Mouse (Mus musculus): ENCODE results near the gene Mllt10. TPM values are rescaled to one million over a fixed set of nuclear protein-coding genes. Genes with fewer than 3 reads are reported as not detected.

The Mllt10 gene
- polyA plus RNA-seq, 2 experiments from 2014 or later, result 34.9 to 41.4 TPM

GRCm38 (mm10) chr2:18093858-18094257 lies 38.8 kb downstream of the Mllt10 start:
- ATAC-seq, result no peak

- ATAC-seq, result peak; percentile 49
Measured at GRCm38 (mm10) chr2:18094319-18094718, 39.3 kb downstream of the Mllt10 start.

GRCm38 (mm10) chr2:18095804-18096203 lies 40.8 kb downstream of the Mllt10 start:
- peak; percentile 60 for ATAC-seq

- peak; percentile 58 for ATAC-seq
Measured at GRCm38 (mm10) chr2:18100914-18101313, 45.9 kb downstream of the Mllt10 start.

GRCm38 (mm10) chr2:18107561-18107960 lies 52.5 kb downstream of the Mllt10 start:
- no peak for ATAC-seq

- no peak for ATAC-seq
Measured at GRCm38 (mm10) chr2:18108214-18108613, 53.2 kb downstream of the Mllt10 start.

- no peak for ATAC-seq
Measured at GRCm38 (mm10) chr2:18111411-18111810, 56.4 kb downstream of the Mllt10 start.

- no peak for ATAC-seq
Measured at GRCm38 (mm10) chr2:18116432-18116831, 61.4 kb downstream of the Mllt10 start.

GRCm38 (mm10) chr2:18138131-18138530 lies 83.1 kb downstream of the Mllt10 start:
- ATAC-seq, result no peak

GRCm38 (mm10) chr2:18139646-18140045 lies 84.6 kb downstream of the Mllt10 start:
- no peak for ATAC-seq

- no peak for ATAC-seq
Measured at GRCm38 (mm10) chr2:18156131-18156530, 101.1 kb downstream of the Mllt10 start.

GRCm38 (mm10) chr2:18159426-18159825 lies 104.4 kb downstream of the Mllt10 start:
- ATAC-seq, result no peak

- ATAC-seq, result no peak
Measured at GRCm38 (mm10) chr2:18160992-18161391, 106.0 kb downstream of the Mllt10 start.

- ATAC-seq, result no peak
Measured at GRCm38 (mm10) chr2:18165511-18165910, 110.5 kb downstream of the Mllt10 start.

GRCm38 (mm10) chr2:18169174-18169948 lies 114.3 kb downstream of the Mllt10 start:
- ATAC-seq, result no peak

GRCm38 (mm10) chr2:18175234-18175633 lies 120.2 kb downstream of the Mllt10 start:
- no peak for ATAC-seq

- ATAC-seq, result no peak
Measured at GRCm38 (mm10) chr2:18176235-18176634, 121.2 kb downstream of the Mllt10 start.

- no peak for ATAC-seq
Measured at GRCm38 (mm10) chr2:18180323-18180722, 125.3 kb downstream of the Mllt10 start.

GRCm38 (mm10) chr2:18181631-18182030 lies 126.6 kb downstream of the Mllt10 start:
- ATAC-seq, result no peak

- peak; percentile 60 for ATAC-seq
Measured at GRCm38 (mm10) chr2:18183079-18183478, 128.0 kb downstream of the Mllt10 start.

GRCm38 (mm10) chr2:18188367-18188766 lies 133.3 kb downstream of the Mllt10 start:
- ATAC-seq, result no peak

- ATAC-seq, result no peak
Measured at GRCm38 (mm10) chr2:18195285-18195684, 140.2 kb downstream of the Mllt10 start.

- peak; percentile 62 for ATAC-seq
Measured at GRCm38 (mm10) chr2:18195691-18196396, 140.8 kb downstream of the Mllt10 start.
